Mouse (Mus musculus) layer of hippocampus, adult 2 months (tissue): Measurements from ENCODE around the gene Macrod2. TPM values are rescaled to one million over a fixed set of nuclear protein-coding genes. Genes with fewer than 3 reads are reported as not detected.

ENCODE experiments used
- DNase-seq, 2 experiments: peaks; one replicate each; pipeline ENCODE4 v3.0.0; 2022; ENCODE audit warnings: low spot score in 2 of 2
- H3K27ac ChIP-seq: fragments of 200-600 bp; 2 replicates; pipeline ENCODE4 v1.8.1; 2022
- H3K4me3 ChIP-seq: fragments of 200-600 bp; 2 replicates; pipeline ENCODE4 v1.8.1; 2022; ENCODE audit warnings: mild to moderate bottlenecking
- CTCF ChIP-seq: fragments of 200-600 bp; conservative IDR thresholded peaks from 2 replicates; pipeline ENCODE4 v1.8.1; 2022; ENCODE audit warnings: antibody characterized with exemption, mild to moderate bottlenecking, moderate library complexity
- total RNA-seq, 2 experiments: library from RNA; stranded (reverse); gene quantifications; 2 replicates each; pipeline ENCODE4 v1.2.3; 2021

Macrod2 gene
- total RNA-seq, 2 experiments from 2014 or later = 47.4 to 55.5 TPM

GRCm38 (mm10) chr2:141472791-141473190, 1077.7 kb downstream of the Macrod2 start:
- no peak for TF ChIP-seq CTCF
- peak overlapping the region; percentile 36; the same call in 1 of the 2 replicates for H3K27ac ChIP-seq
- H3K4me3 ChIP-seq = no peak overlapping the region
- DNase-seq = peak; percentile 16 to 55

DNA sequence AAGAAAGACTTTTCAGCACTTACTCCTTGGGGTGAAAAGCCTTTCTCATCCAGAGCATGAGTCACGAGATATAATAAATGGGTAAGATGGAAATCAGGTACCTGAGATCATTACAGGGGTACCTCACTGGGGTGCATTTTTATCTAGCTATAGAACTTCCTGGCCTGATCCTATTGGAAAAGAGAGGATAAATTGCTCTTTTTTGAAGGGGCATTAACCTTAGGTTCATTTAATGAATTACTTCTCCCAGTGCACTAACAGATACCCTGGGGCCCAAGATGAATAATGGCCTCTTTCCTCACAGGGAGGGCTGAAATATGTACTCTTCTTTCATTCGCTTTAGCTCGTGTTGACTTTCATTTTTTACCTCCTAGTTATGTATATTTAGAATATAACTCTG, 1082.5 kb downstream of the Macrod2 start:
- DNase-seq = no peak
- Histone ChIP-seq H3K4me3 (no peak overlapping the region), H3K27ac (no peak overlapping the region)
- no peak for TF ChIP-seq CTCF

DNA sequence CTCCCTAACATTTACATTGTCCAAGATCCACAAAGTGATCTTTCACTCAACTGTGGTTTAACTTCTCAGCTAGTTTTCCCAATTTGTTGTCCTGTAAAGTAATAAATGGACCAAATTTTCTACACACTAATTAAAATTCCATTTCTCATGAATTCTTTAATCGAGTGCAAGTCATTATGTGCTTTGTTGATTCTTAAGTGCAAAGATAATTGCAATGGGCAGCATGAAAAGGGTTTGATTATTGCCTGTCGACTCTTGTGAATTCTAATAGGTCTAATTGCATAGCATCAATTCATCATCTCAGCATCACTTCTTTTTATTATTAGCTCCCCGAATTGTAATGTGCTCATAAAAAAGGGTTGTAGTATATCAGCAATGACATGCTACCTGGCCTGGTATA, 1095.4 kb downstream of the Macrod2 start:
- H3K27ac ChIP-seq = no peak overlapping the region
- DNase-seq = no peak
- TF ChIP-seq CTCF = no peak

GRCm38 (mm10) chr2:141505451-141505850, 1110.3 kb downstream of the Macrod2 start:
- TF ChIP-seq CTCF = no peak
- H3K27ac ChIP-seq = no peak overlapping the region
- H3K4me3 ChIP-seq = no peak overlapping the region
- DNase-seq = no peak

More for the DNA sequence above, 1095.4 kb downstream of the Macrod2 start:
- H3K4me3 ChIP-seq = no peak overlapping the region

- H3K27ac ChIP-seq = no peak overlapping the region
- no peak for TF ChIP-seq CTCF
- no peak for DNase-seq
- H3K4me3 ChIP-seq = no peak overlapping the region
Observed at GRCm38 (mm10) chr2:141507929-141508897, 1113.1 kb downstream of the Macrod2 start.

- no peak for TF ChIP-seq CTCF
- no peak for DNase-seq
- no peak overlapping the region for H3K4me3 ChIP-seq
- no peak overlapping the region for H3K27ac ChIP-seq
Observed at GRCm38 (mm10) chr2:141514976-141515375, 1119.9 kb downstream of the Macrod2 start.

- TF ChIP-seq CTCF = peak; percentile 23; the same call in 1 of the 2 replicates
- Histone ChIP-seq H3K4me3 (no peak overlapping the region), H3K27ac (peak overlapping the region; percentile 53; the same call in 1 of the 2 replicates)
- peak in 1 of 2 experiments; percentile 58 for DNase-seq
Observed at GRCm38 (mm10) chr2:141522081-141522480, 1127.0 kb downstream of the Macrod2 start.

GRCm38 (mm10) chr2:141545877-141546276, 1150.8 kb downstream of the Macrod2 start:
- no peak for DNase-seq
- H3K4me3 ChIP-seq = no peak overlapping the region
- no peak for TF ChIP-seq CTCF
- H3K27ac ChIP-seq = no peak overlapping the region

DNA sequence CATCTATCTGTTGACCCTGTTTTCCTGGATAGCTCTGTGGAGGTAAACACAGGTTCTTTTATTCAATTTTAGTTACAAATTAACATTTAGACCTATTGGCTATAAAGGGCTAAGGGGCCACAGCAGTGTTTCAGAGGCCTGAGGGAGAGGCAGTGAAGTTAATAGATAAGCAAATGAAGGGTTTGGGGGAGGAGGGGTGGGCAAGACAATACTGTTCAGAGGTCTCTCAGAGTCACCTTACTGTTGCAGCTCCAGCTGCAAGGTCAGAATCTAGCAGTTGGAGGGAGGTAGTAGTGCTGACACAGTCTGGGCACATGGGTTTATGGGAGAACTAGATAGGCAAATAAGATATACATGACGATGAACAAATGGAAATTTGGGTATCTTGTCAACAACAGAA, 1156.6 kb downstream of the Macrod2 start:
- H3K4me3 ChIP-seq = no peak overlapping the region
- DNase-seq = no peak
- TF ChIP-seq CTCF = no peak
- no peak overlapping the region for H3K27ac ChIP-seq

GRCm38 (mm10) chr2:141556747-141557146, 1161.6 kb downstream of the Macrod2 start:
- Histone ChIP-seq H3K4me3 (no peak overlapping the region), H3K27ac (no peak overlapping the region)
- no peak for DNase-seq
- no peak for TF ChIP-seq CTCF

- Histone ChIP-seq H3K27ac (no peak overlapping the region), H3K4me3 (no peak overlapping the region)
- TF ChIP-seq CTCF = no peak
- DNase-seq = no peak
Observed at GRCm38 (mm10) chr2:141558242-141558827, 1163.2 kb downstream of the Macrod2 start.

DNA sequence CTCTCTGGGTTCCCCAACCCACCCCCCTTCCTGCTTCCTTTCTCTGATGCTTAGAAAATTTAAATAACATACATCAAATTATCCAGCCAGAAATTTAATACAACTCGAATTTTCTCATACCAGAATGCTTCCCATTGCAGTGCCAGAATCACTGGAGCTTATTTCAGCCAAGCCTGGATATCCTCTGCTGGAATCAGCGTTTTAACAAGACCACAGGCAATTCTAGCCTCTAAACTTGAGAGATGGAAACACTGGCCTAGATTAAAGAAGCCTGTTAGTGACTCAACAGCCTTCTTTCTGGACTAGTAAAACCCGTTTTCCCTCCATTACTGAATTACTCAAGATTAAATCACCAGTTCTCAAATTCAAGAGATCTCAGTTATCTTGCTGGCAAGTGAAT, 1170.9 kb downstream of the Macrod2 start:
- DNase-seq = no peak
- H3K4me3 ChIP-seq = no peak overlapping the region
- H3K27ac ChIP-seq = no peak overlapping the region
- TF ChIP-seq CTCF = no peak

GRCm38 (mm10) chr2:141571360-141571759, 1176.3 kb downstream of the Macrod2 start:
- no peak for DNase-seq
- no peak for TF ChIP-seq CTCF
- Histone ChIP-seq H3K27ac (no peak overlapping the region), H3K4me3 (no peak overlapping the region)

GRCm38 (mm10) chr2:141578206-141578605, 1183.1 kb downstream of the Macrod2 start:
- no peak overlapping the region for H3K4me3 ChIP-seq
- DNase-seq = no peak
- TF ChIP-seq CTCF = no peak

More at GRCm38 (mm10) chr2:141578206-141578605, 1183.1 kb downstream of the Macrod2 start:
- H3K27ac ChIP-seq = no peak overlapping the region
